Mouse (Mus musculus) layer of hippocampus, adult 18-20 months (tissue): ENCODE data around the gene Calcr. TPM values are rescaled to one million over a fixed set of nuclear protein-coding genes. Genes with fewer than 3 reads are reported as not detected.
"Not testable (repeated sequence)": the region's sequence is repeated elsewhere in the genome, so short reads cannot be mapped to it uniquely, and the experiment has no call there.

ENCODE experiments used
- DNase-seq, 2 experiments: peaks; one replicate each; pipeline ENCODE4 v3.0.0; 2022; ENCODE audit warnings: low spot score in 2 of 2
- long read RNA-seq: library from polyadenylated mRNA; stranded (forward); transcript quantifications from one replicate; pipeline ENCODE4 v2.0.0, GENCODE M21; 2021
- microRNA-seq, 2 experiments: library from miRNA; unstranded; fragments of <30 nt; microRNA quantifications; one replicate each; pipeline ENCODE4 v1.2.0; 2021
- total RNA-seq, 2 experiments: library from RNA; stranded (reverse); gene quantifications; 2 replicates each; pipeline ENCODE4 v1.2.3; 2021

Calcr gene
- not detected for total RNA-seq
- long read RNA-seq = 0 reads

GRCm38 (mm10) chr6:3764230-3764764, at the start of gene Calcr:
Calcr (minus strand) TSS chr6:3764714.
- DNase-seq = no peak

GRCm38 (mm10) chr6:3767485-3767884, 3.0 kb upstream of the Calcr start:
- no peak for DNase-seq

- DNase-seq = no peak
Observed at GRCm38 (mm10) chr6:3763171-3763967, 1.1 kb downstream of the Calcr start.

- peak in 1 of 2 experiments; percentile 26 for DNase-seq
Observed at GRCm38 (mm10) chr6:3751576-3751975, 12.9 kb downstream of the Calcr start.

- DNase-seq = no peak
Observed at GRCm38 (mm10) chr6:3749624-3750023, 14.9 kb downstream of the Calcr start.

- no peak for DNase-seq
Observed at GRCm38 (mm10) chr6:3745546-3745945, 19.0 kb downstream of the Calcr start.

- no peak for DNase-seq
Observed at GRCm38 (mm10) chr6:3741996-3742713, 22.4 kb downstream of the Calcr start.

- DNase-seq = no peak
Observed at GRCm38 (mm10) chr6:3741296-3741695, 23.2 kb downstream of the Calcr start.

- no peak for DNase-seq
Observed at GRCm38 (mm10) chr6:3730246-3730867, 34.2 kb downstream of the Calcr start.

GRCm38 (mm10) chr6:3688087-3688642, 76.3 kb downstream of the Calcr start:
- DNase-seq = no peak

- DNase-seq = not testable (repeated sequence)
Observed at GRCm38 (mm10) chr6:3678286-3678685, 86.2 kb downstream of the Calcr start.

- no peak for DNase-seq
Observed at GRCm38 (mm10) chr6:3677806-3678205, 86.7 kb downstream of the Calcr start.

- DNase-seq = not testable (repeated sequence)
Observed at GRCm38 (mm10) chr6:3671941-3672340, 92.6 kb downstream of the Calcr start.

GRCm38 (mm10) chr6:3664147-3664716, 100.3 kb downstream of the Calcr start:
- DNase-seq = no peak

- DNase-seq = no peak
Observed at GRCm38 (mm10) chr6:3658405-3658804, 106.1 kb downstream of the Calcr start.

Small RNA genes lying within 50 kb of the gene (microRNA-seq; reads per million reads assigned to microRNA genes)
- gene Mir489 (0 reads per million in 2 experiments), gene Mir653 (0 reads per million in 2 experiments)

Other genes with a start within 250 kb of the Calcr start
- gene Tfpi2, start 224.2 kb upstream of the Calcr start, total RNA-seq = not detected
- not detected for gene Gngt1, start 229.1 kb upstream of the Calcr start, total RNA-seq
- gene Gng11, start 239.2 kb upstream of the Calcr start, total RNA-seq = 10 to 100 TPM; 10.5 to 10.9 TPM